Mouse (Mus musculus) olfactory bulb, adult 2 months (tissue): ENCODE results near the gene B3gat3.

Experiments used
- CTCF ChIP-seq: fragments of 200-500 bp; IDR thresholded peaks from 2 replicates; pipeline ENCODE4 v1.5.1; 2012; ENCODE audit warnings: low read depth, mild to moderate bottlenecking, low read length, moderate library complexity; ENCODE audit not compliant: insufficient read depth
- POLR2A ChIP-seq: fragments of 200-500 bp; IDR thresholded peaks from 2 replicates; pipeline ENCODE4 v1.6.1; 2012; ENCODE audit warnings: mild to moderate bottlenecking, low read depth, low read length, moderate library complexity; ENCODE audit not compliant: insufficient read depth

DNA sequence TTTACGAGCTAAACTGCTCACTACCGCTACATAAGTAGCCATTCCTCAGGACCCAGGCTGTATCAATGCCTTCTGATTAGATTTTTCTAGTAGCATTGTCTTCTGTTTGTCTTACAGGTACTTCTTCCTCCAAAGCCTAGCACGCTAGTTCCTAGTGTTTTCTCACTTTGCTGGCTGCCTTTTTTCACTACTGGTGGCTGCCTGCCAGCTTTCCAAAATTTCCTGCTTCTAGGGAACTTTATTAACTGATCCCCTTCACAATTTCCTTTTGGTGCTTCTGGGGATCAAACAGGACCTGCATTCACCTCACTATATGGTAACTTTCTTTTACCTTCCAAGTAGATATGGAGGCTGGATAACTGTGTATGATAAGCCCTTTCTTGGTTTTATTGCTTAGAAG lies 21.1 kb upstream of the B3gat3 start:
- TF ChIP-seq CTCF (no peak), POLR2A (no peak)
